Mouse (Mus musculus) ES-E14 (cell line): ENCODE measurements around the gene Sgms1. TPM values are rescaled to one million over a fixed set of nuclear protein-coding genes. Genes with fewer than 3 reads are reported as not detected.

Experiments used
- DNase-seq: peaks from one replicate; pipeline ENCODE4 v3.0.0-alpha.2; 2013; ENCODE audit warnings: low read depth, low spot score
- H3K27ac ChIP-seq: 2 replicates; pipeline ENCODE4 v1.5.1; 2012; ENCODE audit warnings: low read depth, mild to moderate bottlenecking, low read length, moderate library complexity, mixed read lengths; ENCODE audit not compliant: poor library complexity, insufficient read depth, severe bottlenecking
- H3K36me3 ChIP-seq: 2 replicates; pipeline ENCODE4 v1.6.1; 2012; ENCODE audit warnings: mild to moderate bottlenecking, low read length, moderate library complexity, mixed read lengths; ENCODE audit not compliant: control insufficient read depth, poor library complexity, insufficient read depth, severe bottlenecking
- H3K4me1 ChIP-seq, 2 experiments: fragments of 150-350 bp in 1 of 2; sonication (generic) in 1 of 2; 2 replicates each; pipeline ENCODE4 v1.6.1; 2012; ENCODE audit warnings: low read length in 2 of 2, mild to moderate bottlenecking in 1 of 2, mixed read lengths in 1 of 2; ENCODE audit not compliant: control insufficient read depth in 2 of 2, insufficient read depth in 2 of 2, poor library complexity in 1 of 2
- H3K4me3 ChIP-seq, 2 experiments: fragments of 150-350 bp in 1 of 2; sonication (generic) in 1 of 2; 2 replicates each; pipeline ENCODE4 v1.5.1; 2012; ENCODE audit warnings: low read length in 2 of 2, low read depth in 1 of 2, mild to moderate bottlenecking in 1 of 2, mixed read lengths in 1 of 2; ENCODE audit not compliant: insufficient read depth in 1 of 2, poor library complexity in 1 of 2, severe bottlenecking in 1 of 2
- H3K9ac ChIP-seq: 2 replicates; pipeline ENCODE4 v1.6.1; 2012; ENCODE audit warnings: low read depth, mild to moderate bottlenecking, low read length, mixed read lengths; ENCODE audit not compliant: poor library complexity, insufficient read depth, severe bottlenecking
- H3K9me3 ChIP-seq: fragments of 150-350 bp; sonication (generic); 2 replicates; pipeline ENCODE4 v1.6.1; 2012; ENCODE audit warnings: low read depth, mild to moderate bottlenecking, low read length; ENCODE audit not compliant: control insufficient read depth, insufficient read depth
- CHD2 ChIP-seq: IDR thresholded peaks from 2 replicates; pipeline ENCODE4 v1.6.1; 2014; ENCODE audit warnings: mild to moderate bottlenecking, low read depth, low read length, inconsistent platforms
- HCFC1 ChIP-seq: IDR thresholded peaks from 2 replicates; pipeline ENCODE4 v1.6.1; 2012; ENCODE audit warnings: low read length, inconsistent platforms, borderline replicate concordance; ENCODE audit not compliant: insufficient read depth
- MAFK ChIP-seq: IDR thresholded peaks from 2 replicates; pipeline ENCODE4 v1.6.1; 2014; ENCODE audit warnings: mild to moderate bottlenecking, low read depth, low read length, inconsistent platforms; ENCODE audit not compliant: insufficient read depth
- ZC3H11A ChIP-seq: IDR thresholded peaks from 2 replicates; pipeline ENCODE4 v1.6.1; 2012; ENCODE audit warnings: low read depth, mild to moderate bottlenecking, inconsistent platforms, low read length, borderline replicate concordance
- ZNF384 ChIP-seq: IDR thresholded peaks from 2 replicates; pipeline ENCODE4 v1.6.1; 2012; ENCODE audit warnings: low read depth, low read length, inconsistent platforms
- in situ Hi-C, 2 experiments: fragments of 600-800 bp; cut with MboI; formaldehyde crosslinking; loops; one replicate each; pipeline ENCODE4 v1.15.1; 2025; ENCODE audit warnings: low sequenced_read_pairs in 2 of 2, inconsistent platforms in 1 of 2; ENCODE audit not compliant: unreplicated experiment in 2 of 2
- total RNA-seq: library from RNA; depleted of rRNA; stranded (reverse); fragments of 300-350 nt; gene quantifications from 2 replicates; pipeline ENCODE4 v1.2.3, GENCODE M21; 2012

Gene Sgms1
- total RNA-seq, 1 experiment = 42.5 TPM

GRCm38 (mm10) chr19:32298221-32298620 lies 91.3 kb downstream of the Sgms1 start:
- no peak overlapping the region for H3K9ac ChIP-seq
- no peak overlapping the region for H3K4me3 ChIP-seq
- H3K4me1 ChIP-seq = no peaks in the 10 kb centered on the region
- no peaks in the 10 kb centered on the region for H3K36me3 ChIP-seq
- H3K27ac ChIP-seq = no peak overlapping the region
- in situ Hi-C loops = no loop called here
- DNase-seq = no peak
- no peak for TF ChIP-seq ZC3H11A
- TF ChIP-seq CHD2 = no peak
- no peak for TF ChIP-seq MAFK
- TF ChIP-seq HCFC1 = no peak
- no peak for TF ChIP-seq ZNF384
- H3K9me3 ChIP-seq = no peaks in the 10 kb centered on the region

- Histone ChIP-seq H3K27ac (no peak overlapping the region), H3K4me3 (no peak overlapping the region), H3K9ac (no peak overlapping the region), H3K9me3 (no peaks in the 10 kb centered on the region), H3K36me3 (no peaks in the 10 kb centered on the region), H3K4me1 (no peaks in the 10 kb centered on the region)
- no peak for TF ChIP-seq HCFC1
- no peak for TF ChIP-seq MAFK
- TF ChIP-seq CHD2 = no peak
- no peak for TF ChIP-seq ZC3H11A
- no peak for TF ChIP-seq ZNF384
- DNase-seq = no peak
- in situ Hi-C loops = no loop called here
Observed at GRCm38 (mm10) chr19:32296863-32297262, 92.7 kb downstream of the Sgms1 start.

- H3K4me1 ChIP-seq = no peaks in the 10 kb centered on the region
- H3K4me3 ChIP-seq = no peak overlapping the region
- H3K27ac ChIP-seq = no peak overlapping the region
- no peaks in the 10 kb centered on the region for H3K36me3 ChIP-seq
- in situ Hi-C loops = no loop called here
- H3K9me3 ChIP-seq = no peaks in the 10 kb centered on the region
- no peak for TF ChIP-seq ZC3H11A
- TF ChIP-seq MAFK = no peak
- TF ChIP-seq CHD2 = no peak
- TF ChIP-seq ZNF384 = no peak
- TF ChIP-seq HCFC1 = no peak
- H3K9ac ChIP-seq = no peak overlapping the region
- DNase-seq = no peak
Observed at GRCm38 (mm10) chr19:32295581-32295980, 93.9 kb downstream of the Sgms1 start.

- no peak for TF ChIP-seq HCFC1
- no peak for TF ChIP-seq MAFK
- TF ChIP-seq ZC3H11A = no peak
- TF ChIP-seq ZNF384 = no peak
- no peak for TF ChIP-seq CHD2
- DNase-seq = no peak
- Histone ChIP-seq H3K36me3 (no peaks in the 10 kb centered on the region), H3K27ac (no peak overlapping the region), H3K9me3 (no peaks in the 10 kb centered on the region), H3K4me1 (no peaks in the 10 kb centered on the region), H3K4me3 (no peak overlapping the region), H3K9ac (no peak overlapping the region)
- in situ Hi-C loops = no loop called here
Observed at GRCm38 (mm10) chr19:32292782-32293776, 96.4 kb downstream of the Sgms1 start.
